Mouse (Mus musculus) C3H10T1/2 (cell line): Measurements from ENCODE around the gene Rimkla. TPM values are rescaled to one million over a fixed set of nuclear protein-coding genes. Genes with fewer than 3 reads are reported as not detected.

Experiments
- polyA plus RNA-seq, 2 experiments: library from polyadenylated mRNA; unstranded; fragments of >200 nt; fragmentation: generic; extraction: Trizol; gene quantifications; one replicate each; pipeline ENCODE4 v1.2.1; 2012; ENCODE audit warnings: missing spikeins in 2 of 2

The Rimkla gene
- polyA plus RNA-seq, result not detected

DNA sequence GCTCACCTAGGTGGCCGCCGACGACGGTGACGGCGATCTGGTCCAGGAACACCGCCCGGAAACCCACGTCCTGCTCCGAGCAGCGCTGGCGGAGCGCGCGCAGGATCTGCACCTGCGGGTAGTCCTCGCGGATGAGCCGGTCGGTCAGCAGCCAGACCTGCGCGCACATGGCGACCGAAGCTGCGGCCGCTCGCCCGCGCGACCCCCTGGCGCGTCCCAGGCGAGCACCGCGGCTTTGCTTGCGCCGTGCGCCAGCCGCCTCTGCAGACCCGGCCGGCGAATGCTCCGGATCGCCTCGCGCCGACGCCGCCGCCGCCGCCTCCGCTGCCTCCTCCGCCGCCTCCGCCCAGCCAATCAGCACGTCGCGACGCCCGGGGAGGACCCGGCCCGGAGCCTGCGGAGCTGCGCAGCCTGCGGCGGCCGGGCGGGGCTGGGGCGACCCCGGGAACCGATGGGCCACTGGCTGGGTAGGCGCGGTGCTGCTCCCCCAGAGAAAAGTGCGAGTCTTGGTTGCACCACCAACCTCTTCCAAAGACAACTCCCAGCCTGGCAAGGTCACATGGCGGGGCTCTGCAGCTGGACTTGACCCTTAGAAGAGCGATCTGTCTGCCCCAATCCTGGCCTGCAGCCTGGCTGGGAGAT lies at the start of gene Rimkla:
Rimkla (minus strand) TSS at position 338 of the 642 bp plus-strand sequence.

DNA sequence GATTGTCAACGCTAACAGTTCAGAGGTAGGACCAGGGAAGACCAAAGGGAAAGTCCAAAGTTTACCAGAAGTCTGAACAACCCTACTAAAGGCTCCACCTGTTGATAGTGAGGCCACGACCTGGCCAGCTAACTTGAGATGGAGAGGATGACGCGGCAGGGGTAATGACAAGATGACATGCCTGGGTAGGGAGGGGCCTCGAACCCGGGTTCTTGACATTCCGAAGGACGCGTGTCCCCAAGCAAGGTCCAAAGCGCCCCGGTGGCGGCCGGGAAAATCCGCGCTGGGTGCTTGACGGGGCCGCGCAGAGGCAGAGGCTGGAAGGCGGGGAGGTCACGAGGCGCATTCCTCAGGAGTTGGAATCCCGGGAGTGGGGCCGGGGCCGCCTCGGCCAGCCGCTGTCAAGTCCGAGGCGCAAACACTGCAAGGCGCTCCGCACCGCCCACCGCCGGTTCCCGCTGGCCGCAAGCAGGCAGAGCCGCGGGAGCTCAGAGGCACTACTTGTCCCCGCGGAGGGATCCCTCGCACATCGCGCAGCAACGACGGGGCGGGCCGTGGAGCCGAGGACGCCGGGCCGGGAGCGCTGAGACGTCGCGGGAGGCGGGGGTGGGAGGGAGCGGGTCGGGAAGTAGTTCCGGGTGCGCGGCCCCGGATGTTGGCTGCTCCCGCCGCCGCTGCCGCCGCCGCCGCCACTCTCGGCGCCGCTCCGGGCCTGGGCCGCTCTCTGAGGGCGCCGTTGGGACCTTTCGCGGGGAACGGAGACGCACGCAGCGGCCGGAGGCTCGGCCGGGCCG lies 46.8 kb upstream of the Rimkla start, which contains the start of gene Frg2f1:
Frg2f1 (minus strand) TSS at position 499 of the 794 bp plus-strand sequence.

DNA sequence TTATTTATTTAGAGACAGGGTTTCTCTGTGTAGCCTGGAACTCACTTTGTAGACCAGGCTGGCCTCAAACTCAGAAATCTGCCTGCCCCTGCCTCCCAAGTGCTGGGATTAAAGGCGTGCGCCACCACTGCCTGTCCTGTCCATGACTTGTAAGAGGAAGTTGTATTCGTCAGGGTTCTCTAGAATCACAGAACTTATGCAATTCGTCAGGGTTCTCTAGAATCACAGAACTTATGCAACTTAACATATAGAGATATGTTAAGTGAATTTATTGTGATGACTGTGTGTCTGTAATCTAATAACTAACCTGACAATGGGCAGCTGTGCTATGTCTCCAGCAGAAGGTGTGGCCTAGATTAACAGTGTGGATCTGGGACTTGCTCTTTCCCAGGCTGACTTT lies 44.2 kb upstream of the Rimkla start, which contains the start of gene Foxj3:
Foxj3 (plus strand) TSS at position 390 of the 400 bp plus-strand sequence.

DNA sequence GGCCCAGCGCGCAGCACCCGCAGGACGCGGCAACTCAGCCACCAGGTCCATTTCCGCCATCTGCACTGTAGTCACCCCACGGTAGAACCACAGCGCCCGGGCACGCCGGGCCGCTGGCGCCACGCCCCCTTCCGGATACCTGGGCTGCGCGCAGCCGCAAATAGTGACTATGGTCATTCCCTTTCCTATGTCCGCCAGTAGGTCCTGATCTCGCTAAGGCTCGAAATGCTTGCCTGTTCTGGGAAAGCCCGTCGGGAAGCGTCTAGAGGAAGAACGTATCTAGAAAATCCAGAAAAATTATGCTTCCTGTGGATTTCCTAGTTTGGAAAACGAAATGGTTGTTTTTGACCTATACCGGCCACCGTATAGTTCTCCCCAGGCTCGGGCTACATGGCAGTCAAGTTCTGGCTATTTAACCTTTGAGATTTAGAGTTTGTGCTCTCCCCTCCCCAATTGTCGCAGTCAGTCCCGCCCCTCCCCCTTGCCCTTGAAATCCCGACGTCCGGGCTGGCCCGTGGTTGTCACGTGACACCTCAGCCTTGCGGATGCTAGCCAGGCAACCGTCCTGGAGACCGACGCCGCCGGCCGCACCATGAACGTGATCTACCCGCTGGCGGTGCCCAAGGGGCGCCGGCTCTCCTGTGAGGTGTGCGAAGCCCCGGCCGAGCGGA lies 70.0 kb downstream of the Rimkla start, which contains the start of the genes Ppcs and Zmynd12:
Ppcs (minus strand) TSS at position 127 of the 671 bp plus-strand sequence.
Zmynd12 (plus strand) TSS at position 521 of the 671 bp plus-strand sequence.

Other genes starting within 250 kb of the Rimkla start
- 10 to 100 TPM in 1 of 2 experiments, under 1 TPM in 1; 0.04 to 18.1 TPM for gene Cldn19, start 237.2 kb downstream of the Rimkla start, polyA plus RNA-seq
- gene Ybx1, start 198.0 kb downstream of the Rimkla start, polyA plus RNA-seq, result 100 to 1,000 TPM; 229 to 540 TPM
- 10 to 100 TPM; 47.7 to 59.2 TPM for gene Ppih, start 172.1 kb downstream of the Rimkla start, polyA plus RNA-seq
- gene Ccdc30, start 77.1 kb downstream of the Rimkla start, polyA plus RNA-seq, result under 1 TPM in 1 of 2 experiments, not detected in 1; 0.12 TPM
- 10 to 100 TPM in 1 of 2 experiments, 1 to 10 TPM in 1; 7.8 to 15.0 TPM for gene Ppcs, start 70.2 kb downstream of the Rimkla start, polyA plus RNA-seq
- gene Zmynd12, start 69.8 kb downstream of the Rimkla start, polyA plus RNA-seq, result under 1 TPM in 1 of 2 experiments, not detected in 1; 0.06 TPM
- gene Foxj3, start 44.4 kb upstream of the Rimkla start, polyA plus RNA-seq, result 1 to 10 TPM in 1 of 2 experiments, under 1 TPM in 1; 0.60 to 7.4 TPM
- 1 to 10 TPM in 1 of 2 experiments, under 1 TPM in 1; 0.57 to 4.1 TPM for gene Frg2f1, start 46.9 kb upstream of the Rimkla start, polyA plus RNA-seq
- under 1 TPM in 1 of 2 experiments, not detected in 1; 0.23 TPM for gene Guca2a, start 145.1 kb upstream of the Rimkla start, polyA plus RNA-seq
- gene Guca2b, start 166.3 kb upstream of the Rimkla start, polyA plus RNA-seq, result under 1 TPM in 1 of 2 experiments, not detected in 1; 0.09 TPM
- gene Hivep3, start 241.2 kb upstream of the Rimkla start, polyA plus RNA-seq, result under 1 TPM; 0.50 to 0.93 TPM